Mouse (Mus musculus): ENCODE data around the gene Zfp691. TPM values are rescaled to one million over a fixed set of nuclear protein-coding genes. Genes with fewer than 3 reads are reported as not detected.
A peak's percentile ranks its signal among the peaks of the same experiment; 100 is the strongest.

The Zfp691 gene
- polyA plus RNA-seq, 2 experiments: 1.5 to 3.3 TPM

- H3K27ac ChIP-seq: peak overlapping the region; percentile 18; the same call in 1 of the 2 replicates
- no peak for DNase-seq (ENCODE audit: low read depth in 3 of 3, low spot score in 3 of 3)
- no peaks in the 10 kb centered on the region for H3K27me3 ChIP-seq (ENCODE audit: control insufficient read depth, insufficient read depth, low read length)
- peaks cover 29 to 37% of the 10 kb centered on the region in 2 experiments for H3K4me1 ChIP-seq (replicated peaks; ENCODE audit: control insufficient read depth in 2 of 2, insufficient read depth in 2 of 2, low read length in 1 of 2)
- peaks cover 9% of the 10 kb centered on the region for H3K36me3 ChIP-seq (replicated peaks; ENCODE audit: control insufficient read depth, insufficient read depth, low read depth)
- no peak for ATAC-seq (ENCODE audit: insufficient read depth)
- 65% methylated on average over 6 of the region's 6 CpGs for WGBS (ENCODE audit: insufficient replicate concordance)
- no peak overlapping the region for H3K4me3 ChIP-seq (ENCODE audit: insufficient read depth in 1 of 2, low read depth in 2 of 2, low read length in 2 of 2)
- peak overlapping the region; percentile 34; the same call in 1 of the 2 replicates for H3K9ac ChIP-seq (replicated peaks)
- peak overlapping the region; percentile 21 for H3K4me2 ChIP-seq (ENCODE audit: low read depth)
- no peak for TF ChIP-seq EP300 (IDR thresholded peaks at IDR 0.05; ENCODE audit: low read depth)
- TF ChIP-seq CTCF (IDR thresholded peaks at IDR 0.05; ENCODE audit: low read depth): no peak
- H3K9me3 ChIP-seq (ENCODE audit: control insufficient read depth, low read length): no peaks in the 10 kb centered on the region
Observed at GRCm38 (mm10) chr4:119198105-119198504, 24.1 kb upstream of the Zfp691 start.

- Histone ChIP-seq H3K27ac (peak overlapping the region; percentile 77), H3K36me3 (replicated peaks; ENCODE audit: control insufficient read depth, insufficient read depth, low read depth) (peaks cover under 1% of the 10 kb centered on the region), H3K4me1 (replicated peaks; ENCODE audit: control insufficient read depth in 2 of 2, insufficient read depth in 2 of 2, low read length in 1 of 2) (peaks cover 42 to 59% of the 10 kb centered on the region in 2 experiments), H3K9ac (replicated peaks) (peak overlapping the region; percentile 98), H3K9me3 (ENCODE audit: control insufficient read depth, low read length) (no peaks in the 10 kb centered on the region), H3K4me2 (ENCODE audit: low read depth) (peak overlapping the region; percentile 93), H3K27me3 (ENCODE audit: control insufficient read depth, insufficient read depth, low read length) (no peaks in the 10 kb centered on the region), H3K4me3 (ENCODE audit: insufficient read depth in 1 of 2, low read depth in 2 of 2, low read length in 2 of 2) (peak overlapping the region; percentile 79 to 100)
- WGBS (ENCODE audit: insufficient replicate concordance): 15% methylated on average over 18 of the region's 18 CpGs
- ATAC-seq (ENCODE audit: insufficient read depth) (peak; percentile 58), DNase-seq (ENCODE audit: low read depth in 3 of 3, low spot score in 3 of 3) (no peak)
- TF ChIP-seq EP300 (IDR thresholded peaks at IDR 0.05; ENCODE audit: low read depth) (no peak), CTCF (IDR thresholded peaks at IDR 0.05; ENCODE audit: low read depth) (no peak)
Observed at GRCm38 (mm10) chr4:119195582-119196320, 21.8 kb upstream of the Zfp691 start.

- TF ChIP-seq CTCF (IDR thresholded peaks at IDR 0.05; ENCODE audit: low read depth) (no peak), EP300 (IDR thresholded peaks at IDR 0.05; ENCODE audit: low read depth) (no peak)
- ATAC-seq (ENCODE audit: insufficient read depth) (peak; percentile 84), DNase-seq (ENCODE audit: low read depth in 3 of 3, low spot score in 3 of 3) (peak; percentile 74 to 82 (median 82))
- H3K36me3 ChIP-seq (replicated peaks; ENCODE audit: control insufficient read depth, insufficient read depth, low read depth): no peaks in the 10 kb centered on the region; the same call in 1 of the 2 replicates
- no peaks in the 10 kb centered on the region for H3K27me3 ChIP-seq (ENCODE audit: control insufficient read depth, insufficient read depth, low read length)
- WGBS (ENCODE audit: insufficient replicate concordance): under 1% methylated on average over 46 of the region's 47 CpGs
- no peaks in the 10 kb centered on the region for H3K9me3 ChIP-seq (ENCODE audit: control insufficient read depth, low read length)
- H3K9ac ChIP-seq (replicated peaks): peak within 1 kb of the TSS; percentile 98
- peak within 1 kb of the TSS; percentile 93 for H3K4me2 ChIP-seq (ENCODE audit: low read depth)
- H3K4me3 ChIP-seq (ENCODE audit: insufficient read depth in 1 of 2, low read depth in 2 of 2, low read length in 2 of 2): peak within 1 kb of the TSS; percentile 79 to 100
- peak within 1 kb of the TSS; percentile 77 for H3K27ac ChIP-seq
- H3K4me1 ChIP-seq (replicated peaks; ENCODE audit: control insufficient read depth in 2 of 2, insufficient read depth in 2 of 2, low read length in 1 of 2): peaks cover 42 to 62% of the 10 kb centered on the region in 2 experiments
Observed at GRCm38 (mm10) chr4:119194909-119195581, 21.1 kb upstream of the Zfp691 start, which contains the start of gene Svbp. Gene Svbp, plus strand, starts transcription at chr4:119195306.

- H3K9ac ChIP-seq (replicated peaks): no peak overlapping the region
- no peak overlapping the region for H3K4me2 ChIP-seq (ENCODE audit: low read depth)
- WGBS (ENCODE audit: insufficient replicate concordance): 77% methylated on average over 4 of the region's 4 CpGs
- H3K4me3 ChIP-seq (ENCODE audit: insufficient read depth in 1 of 2, low read depth in 2 of 2, low read length in 2 of 2): no peak overlapping the region
- peaks cover 11% of the 10 kb centered on the region for H3K36me3 ChIP-seq (replicated peaks; ENCODE audit: control insufficient read depth, insufficient read depth, low read depth)
- no peak for DNase-seq (ENCODE audit: low read depth in 3 of 3, low spot score in 3 of 3)
- no peaks in the 10 kb centered on the region for H3K27me3 ChIP-seq (ENCODE audit: control insufficient read depth, insufficient read depth, low read length)
- H3K9me3 ChIP-seq (ENCODE audit: control insufficient read depth, low read length): no peaks in the 10 kb centered on the region
- no peak for ATAC-seq (ENCODE audit: insufficient read depth)
- peak overlapping the region; percentile 60 for H3K27ac ChIP-seq
- no peak for TF ChIP-seq EP300 (IDR thresholded peaks at IDR 0.05; ENCODE audit: low read depth)
- peaks cover 33 to 57% of the 10 kb centered on the region in 2 experiments for H3K4me1 ChIP-seq (replicated peaks; ENCODE audit: control insufficient read depth in 2 of 2, insufficient read depth in 2 of 2, low read length in 1 of 2)
Observed at GRCm38 (mm10) chr4:119192757-119193156, 18.8 kb upstream of the Zfp691 start.

- no peak for ATAC-seq (ENCODE audit: insufficient read depth)
- TF ChIP-seq CTCF (IDR thresholded peaks at IDR 0.05; ENCODE audit: low read depth) (no peak), EP300 (IDR thresholded peaks at IDR 0.05; ENCODE audit: low read depth) (no peak)
- Histone ChIP-seq H3K9me3 (ENCODE audit: control insufficient read depth, low read length) (no peaks in the 10 kb centered on the region), H3K4me3 (ENCODE audit: insufficient read depth in 1 of 2, low read depth in 2 of 2, low read length in 2 of 2) (peak overlapping the region; percentile 56 to 72; a peak in 3 of 4 replicates), H3K9ac (replicated peaks) (peak overlapping the region; percentile 97), H3K4me2 (ENCODE audit: low read depth) (peak overlapping the region; percentile 79), H3K27ac (peak overlapping the region; percentile 97), H3K4me1 (replicated peaks; ENCODE audit: control insufficient read depth in 2 of 2, insufficient read depth in 2 of 2, low read length in 1 of 2) (peaks cover 39 to 64% of the 10 kb centered on the region in 2 experiments), H3K27me3 (ENCODE audit: control insufficient read depth, insufficient read depth, low read length) (no peaks in the 10 kb centered on the region), H3K36me3 (replicated peaks; ENCODE audit: control insufficient read depth, insufficient read depth, low read depth) (peaks cover 26% of the 10 kb centered on the region)
- WGBS (ENCODE audit: insufficient replicate concordance): 50% methylated on average over 3 of the region's 3 CpGs
- no peak for DNase-seq (ENCODE audit: low read depth in 3 of 3, low spot score in 3 of 3)
Observed at GRCm38 (mm10) chr4:119191273-119191672, 17.3 kb upstream of the Zfp691 start.

All from liver, embryonic 14.5 days (tissue).